Mouse (Mus musculus): ENCODE measurements around the gene Taok2. TPM values are rescaled to one million over a fixed set of nuclear protein-coding genes. Genes with fewer than 3 reads are reported as not detected.

The Taok2 gene
- total and polyA plus RNA-seq, 2 experiments from 2014 or later = 20.9 to 47.9 TPM

DNA sequence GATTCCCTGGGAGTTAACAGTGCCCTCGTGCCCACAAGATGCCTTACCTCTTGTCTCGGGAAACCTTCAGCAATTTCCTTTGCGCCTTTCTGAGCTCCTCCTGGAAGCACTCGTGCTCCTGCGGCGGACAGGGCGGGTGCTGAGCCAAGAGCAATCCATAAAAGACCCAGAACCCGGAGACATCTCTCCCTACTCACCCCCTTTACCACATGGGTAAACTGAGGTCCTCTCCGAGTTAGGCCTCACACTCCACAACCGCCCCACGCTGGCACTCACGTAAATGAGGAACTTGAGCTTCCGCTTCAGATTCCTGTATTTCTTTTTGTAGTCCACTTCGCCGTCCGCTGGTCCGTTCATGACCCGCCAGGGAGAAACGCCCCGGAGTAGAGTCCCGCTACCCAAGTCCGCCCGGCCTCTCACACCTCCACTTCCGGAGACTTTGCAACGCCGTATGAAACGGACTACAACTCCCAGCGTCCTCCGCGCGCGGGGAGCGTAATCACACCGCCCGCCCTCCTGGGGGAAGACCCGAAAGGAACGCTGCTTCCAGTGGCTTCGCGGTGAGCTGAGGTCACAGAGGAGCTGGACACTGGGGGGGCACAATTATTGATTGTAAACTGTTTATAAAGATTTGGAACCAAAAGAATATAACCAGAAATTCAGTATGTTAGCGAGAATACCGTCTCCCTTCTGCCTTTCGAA lies 22.9 kb downstream of the Taok2 start, which contains the start of gene Hirip3:
Hirip3 (plus strand) TSS at position 544 of the 702 bp plus-strand sequence.
- WGBS = 1% methylated on average over 42 of the region's 42 CpGs
- peak within 1 kb of the TSS; percentile 62 for H3K9ac ChIP-seq (replicated peaks; ENCODE audit: low read depth, low read length)
- peaks cover 59% of the 10 kb centered on the region for H3K36me3 ChIP-seq (replicated peaks; ENCODE audit: control insufficient read depth, insufficient read depth, low read length)
- peak within 1 kb of the TSS; percentile 62; the same call in 1 of the 2 replicates for H3K27ac ChIP-seq (ENCODE audit: low read depth)
- H3K27me3 ChIP-seq (ENCODE audit: control insufficient read depth, insufficient read depth, low read length) = no peaks in the 10 kb centered on the region
- peak within 1 kb of the TSS; percentile 73 for H3K4me3 ChIP-seq (ENCODE audit: low read depth, low read length)
- TF ChIP-seq CTCF (IDR thresholded peaks at IDR 0.05; ENCODE audit: low read depth) (no peak), EP300 (IDR thresholded peaks at IDR 0.05; ENCODE audit: low read depth) (no peak)
- H3K4me1 ChIP-seq (ENCODE audit: control insufficient read depth, insufficient read depth) = peaks cover 16% of the 10 kb centered on the region
- ATAC-seq (ENCODE audit: insufficient read depth, low read depth) (peak; percentile 95), DNase-seq (ENCODE audit: low spot score) (peak; percentile 95)
- no peaks in the 10 kb centered on the region for H3K9me3 ChIP-seq (replicated peaks; ENCODE audit: control insufficient read depth, low read length)
- H3K4me2 ChIP-seq (ENCODE audit: low read depth, low read length) = peak within 1 kb of the TSS; percentile 70

- peaks cover 59% of the 10 kb centered on the region for H3K36me3 ChIP-seq (replicated peaks; ENCODE audit: control insufficient read depth, insufficient read depth, low read length)
- peak overlapping the region; percentile 62 for H3K9ac ChIP-seq (replicated peaks; ENCODE audit: low read depth, low read length)
- no peaks in the 10 kb centered on the region for H3K9me3 ChIP-seq (replicated peaks; ENCODE audit: control insufficient read depth, low read length)
- TF ChIP-seq CTCF (IDR thresholded peaks at IDR 0.05; ENCODE audit: low read depth) = no peak
- no peak for TF ChIP-seq EP300 (IDR thresholded peaks at IDR 0.05; ENCODE audit: low read depth)
- peak overlapping the region; percentile 70 for H3K4me2 ChIP-seq (ENCODE audit: low read depth, low read length)
- DNase-seq (ENCODE audit: low spot score) (no peak), ATAC-seq (ENCODE audit: insufficient read depth, low read depth) (no peak)
- peaks cover 16% of the 10 kb centered on the region for H3K4me1 ChIP-seq (ENCODE audit: control insufficient read depth, insufficient read depth)
- H3K27ac ChIP-seq (ENCODE audit: low read depth) = no peak overlapping the region
- no peaks in the 10 kb centered on the region for H3K27me3 ChIP-seq (ENCODE audit: control insufficient read depth, insufficient read depth, low read length)
- H3K4me3 ChIP-seq (ENCODE audit: low read depth, low read length) = peak overlapping the region; percentile 73
- 61% methylated on average over 5 of the region's 5 CpGs for WGBS
Observed at GRCm38 (mm10) chr7:126860987-126861386, 23.5 kb downstream of the Taok2 start.

- no peak for TF ChIP-seq CTCF (IDR thresholded peaks at IDR 0.05; ENCODE audit: low read depth)
- TF ChIP-seq EP300 (IDR thresholded peaks at IDR 0.05; ENCODE audit: low read depth) = no peak
- Histone ChIP-seq H3K4me1 (ENCODE audit: control insufficient read depth, insufficient read depth) (peaks cover 8% of the 10 kb centered on the region; the same call in 1 of the 2 replicates), H3K4me2 (ENCODE audit: low read depth, low read length) (no peak overlapping the region), H3K36me3 (replicated peaks; ENCODE audit: control insufficient read depth, insufficient read depth, low read length) (peaks cover 78% of the 10 kb centered on the region), H3K27me3 (ENCODE audit: control insufficient read depth, insufficient read depth, low read length) (no peaks in the 10 kb centered on the region), H3K9me3 (replicated peaks; ENCODE audit: control insufficient read depth, low read length) (no peaks in the 10 kb centered on the region), H3K4me3 (ENCODE audit: low read depth, low read length) (no peak overlapping the region), H3K27ac (ENCODE audit: low read depth) (no peak overlapping the region), H3K9ac (replicated peaks; ENCODE audit: low read depth, low read length) (no peak overlapping the region)
- WGBS = 78% methylated on average over 9 of the region's 9 CpGs
- DNase-seq (ENCODE audit: low spot score) (no peak), ATAC-seq (ENCODE audit: insufficient read depth, low read depth) (no peak)
Observed at GRCm38 (mm10) chr7:126856741-126857420, 27.6 kb downstream of the Taok2 start.

DNA sequence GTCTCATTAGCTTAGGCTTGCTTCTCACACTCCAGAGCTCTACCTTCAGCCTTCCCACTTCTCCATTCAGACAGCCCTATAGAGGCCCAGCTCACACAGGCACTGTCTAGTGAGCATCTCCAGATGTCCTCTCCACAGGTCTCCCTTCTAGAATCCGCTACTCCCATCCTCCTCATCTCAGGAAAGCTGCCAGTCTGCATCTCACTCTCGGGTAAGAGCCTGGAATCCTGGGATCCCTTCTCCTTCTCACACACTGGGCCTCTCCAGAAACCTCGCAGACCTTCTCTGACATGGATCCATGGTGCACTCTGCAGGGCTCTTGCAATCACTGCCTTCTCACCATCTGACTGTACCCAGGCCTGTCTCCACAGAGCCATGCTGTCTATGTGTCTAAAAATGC lies 28.9 kb downstream of the Taok2 start:
- H3K4me1 ChIP-seq (ENCODE audit: control insufficient read depth, insufficient read depth) = no peaks in the 10 kb centered on the region
- DNase-seq (ENCODE audit: low spot score) (no peak), ATAC-seq (ENCODE audit: insufficient read depth, low read depth) (no peak)
- H3K4me3 ChIP-seq (ENCODE audit: low read depth, low read length) = no peak overlapping the region
- no peak overlapping the region for H3K9ac ChIP-seq (replicated peaks; ENCODE audit: low read depth, low read length)
- no peaks in the 10 kb centered on the region for H3K27me3 ChIP-seq (ENCODE audit: control insufficient read depth, insufficient read depth, low read length)
- 77% methylated on average over 3 of the region's 3 CpGs for WGBS
- no peak overlapping the region for H3K27ac ChIP-seq (ENCODE audit: low read depth)
- peaks cover 81% of the 10 kb centered on the region for H3K36me3 ChIP-seq (replicated peaks; ENCODE audit: control insufficient read depth, insufficient read depth, low read length)
- H3K4me2 ChIP-seq (ENCODE audit: low read depth, low read length) = no peak overlapping the region
- no peaks in the 10 kb centered on the region for H3K9me3 ChIP-seq (replicated peaks; ENCODE audit: control insufficient read depth, low read length)
- TF ChIP-seq EP300 (IDR thresholded peaks at IDR 0.05; ENCODE audit: low read depth) = no peak
- TF ChIP-seq CTCF (IDR thresholded peaks at IDR 0.05; ENCODE audit: low read depth) = no peak

DNA sequence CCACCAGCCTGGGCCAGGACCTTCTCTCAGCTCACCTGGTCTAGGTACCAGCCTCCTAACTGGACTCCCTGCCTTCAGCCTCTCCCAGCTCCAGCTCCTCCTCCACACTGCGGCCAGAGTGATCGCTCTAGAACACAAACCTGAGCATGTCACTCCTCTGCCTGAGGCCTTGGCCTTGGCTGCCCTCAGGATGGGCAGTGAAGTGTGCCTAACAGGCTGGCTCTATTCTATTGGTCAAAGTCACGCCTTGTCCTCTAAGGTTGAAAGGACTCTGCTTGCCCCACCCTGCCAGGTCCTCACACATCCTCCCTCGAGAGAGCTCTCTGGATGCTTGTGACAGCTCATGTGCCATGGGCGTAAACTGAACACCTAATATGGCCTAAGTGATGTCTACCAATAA lies 31.0 kb downstream of the Taok2 start:
- H3K4me2 ChIP-seq (ENCODE audit: low read depth, low read length) = no peak overlapping the region
- ATAC-seq (ENCODE audit: insufficient read depth, low read depth) = no peak
- H3K4me3 ChIP-seq (ENCODE audit: low read depth, low read length) = no peak overlapping the region
- no peak overlapping the region for H3K27ac ChIP-seq (ENCODE audit: low read depth)
- 92% methylated on average over 5 of the region's 5 CpGs for WGBS
- H3K9ac ChIP-seq (replicated peaks; ENCODE audit: low read depth, low read length) = no peak overlapping the region
- H3K36me3 ChIP-seq (replicated peaks; ENCODE audit: control insufficient read depth, insufficient read depth, low read length) = peaks cover 67% of the 10 kb centered on the region
- DNase-seq (ENCODE audit: low spot score) = no peak
- no peak for TF ChIP-seq EP300 (IDR thresholded peaks at IDR 0.05; ENCODE audit: low read depth)
- TF ChIP-seq CTCF (IDR thresholded peaks at IDR 0.05; ENCODE audit: low read depth) = no peak
- peaks cover 22% of the 10 kb centered on the region for H3K27me3 ChIP-seq (ENCODE audit: control insufficient read depth, insufficient read depth, low read length)
- H3K4me1 ChIP-seq (ENCODE audit: control insufficient read depth, insufficient read depth) = no peaks in the 10 kb centered on the region
- no peaks in the 10 kb centered on the region for H3K9me3 ChIP-seq (replicated peaks; ENCODE audit: control insufficient read depth, low read length)
